Mouse (Mus musculus) heart, postnatal 14 days (tissue): ENCODE data around the gene Hist1h4f. TPM values are rescaled to one million over a fixed set of nuclear protein-coding genes. Genes with fewer than 3 reads are reported as not detected.

Source experiments
- microRNA-seq, 2 experiments: library from miRNA; unstranded; fragments of <30 nt; microRNA quantifications; one replicate each; pipeline ENCODE4 v1.2.0; 2021 to 2022
- total RNA-seq, 2 experiments: library from RNA; stranded (reverse); gene quantifications; 2 replicates each; pipeline ENCODE4 v1.2.3; 2021

Hist1h4f gene
- total RNA-seq, 2 experiments from 2014 or later, result 106 to 209 TPM

Small RNA genes lying within 50 kb of the gene (microRNA-seq; reads per million reads assigned to microRNA genes)
- gene Gm44297, result 0 reads per million in 2 experiments
- 0 reads per million in 2 experiments for gene Gm44359
- 0 reads per million in 2 experiments for gene Gm44394
- gene n-TStga1, result 0 to 0.48 reads per million in 2 experiments

Other genes starting within 250 kb of the Hist1h4f start
- 10 to 100 TPM; 18.8 to 21.7 TPM for gene Zfp322a, start 182.4 kb downstream of the Hist1h4f start, total RNA-seq
- gene Abt1, start 127.8 kb downstream of the Hist1h4f start, total RNA-seq, result 1 to 10 TPM; 4.5 to 5.0 TPM
- gene Btn1a1, start 85.7 kb downstream of the Hist1h4f start, total RNA-seq, result not detected
- not detected for gene Btn2a2, start 62.8 kb downstream of the Hist1h4f start, total RNA-seq
- 100 to 1,000 TPM; 465 to 538 TPM for gene Hist1h4h, start 20.6 kb downstream of the Hist1h4f start, total RNA-seq
- gene Hist1h2af, start 17.7 kb downstream of the Hist1h4f start, total RNA-seq, result 100 to 1,000 TPM in 1 of 2 experiments, 10 to 100 TPM in 1; 49.0 to 131 TPM
- 10 to 100 TPM; 13.1 to 34.3 TPM for gene Hist1h3g, start 16.2 kb downstream of the Hist1h4f start, total RNA-seq
- 1 to 10 TPM; 3.7 to 7.4 TPM for gene Hist1h2bh, start 8.3 kb downstream of the Hist1h4f start, total RNA-seq
- gene Hist1h3f, start 7.6 kb downstream of the Hist1h4f start, total RNA-seq, result 10 to 100 TPM; 21.6 to 40.3 TPM
- 10 to 100 TPM in 1 of 2 experiments, 1 to 10 TPM in 1; 5.2 to 11.7 TPM for gene Hist1h1d, start 1.6 kb upstream of the Hist1h4f start, total RNA-seq
- 10 to 100 TPM; 49.0 to 79.9 TPM for gene Hist1h3e, start 10.7 kb upstream of the Hist1h4f start, total RNA-seq
- 10 to 100 TPM in 1 of 2 experiments, 1 to 10 TPM in 1; 8.6 to 27.9 TPM for gene Hist1h2ae, start 19.6 kb upstream of the Hist1h4f start, total RNA-seq
- 100 to 1,000 TPM; 100 to 175 TPM for gene Hist1h2bg, start 19.7 kb upstream of the Hist1h4f start, total RNA-seq
- 10 to 100 TPM; 45.4 to 89.0 TPM for gene Hist1h2bf, start 22.5 kb upstream of the Hist1h4f start, total RNA-seq
- gene Hist1h2ad, start 22.7 kb upstream of the Hist1h4f start, total RNA-seq, result 10 to 100 TPM; 15.1 to 24.5 TPM
- gene Hist1h3d, start 24.1 kb upstream of the Hist1h4f start, total RNA-seq, result 10 to 100 TPM in 1 of 2 experiments, 1 to 10 TPM in 1; 7.8 to 17.6 TPM
- 100 to 1,000 TPM in 1 of 2 experiments, 10 to 100 TPM in 1; 92.0 to 119 TPM for gene Hist1h4d, start 29.9 kb upstream of the Hist1h4f start, total RNA-seq
- 10 to 100 TPM; 10.5 to 16.6 TPM for gene Hist1h2be, start 69.5 kb upstream of the Hist1h4f start, total RNA-seq
- gene Hist1h1e, start 70.9 kb upstream of the Hist1h4f start, total RNA-seq, result 10 to 100 TPM; 56.8 to 68.5 TPM
- gene Hist1h2ac, start 132.3 kb upstream of the Hist1h4f start, total RNA-seq, result 1 to 10 TPM; 2.0 to 3.7 TPM
- gene Hist1h2bc, start 132.6 kb upstream of the Hist1h4f start, total RNA-seq, result 10 to 100 TPM; 48.8 to 56.9 TPM
- gene Hist1h1t, start 144.2 kb upstream of the Hist1h4f start, total RNA-seq, result under 1 TPM; 0.31 to 0.32 TPM
- 10 to 100 TPM; 62.9 to 77.3 TPM for gene Hist1h4c, start 146.8 kb upstream of the Hist1h4f start, total RNA-seq
- 10 to 100 TPM; 39.5 to 41.3 TPM for gene Hfe, start 159.2 kb upstream of the Hist1h4f start, total RNA-seq
- gene Hist1h1c, start 187.2 kb upstream of the Hist1h4f start, total RNA-seq, result 100 to 1,000 TPM; 200 to 202 TPM
- gene Hist1h3c, start 194.0 kb upstream of the Hist1h4f start, total RNA-seq, result 10 to 100 TPM; 21.1 to 58.2 TPM
- 10 to 100 TPM; 26.5 to 61.9 TPM for gene Hist1h2bb, start 195.1 kb upstream of the Hist1h4f start, total RNA-seq
- gene Hist1h2ab, start 199.5 kb upstream of the Hist1h4f start, total RNA-seq, result 100 to 1,000 TPM in 1 of 2 experiments, 10 to 100 TPM in 1; 54.2 to 146 TPM
- gene Hist1h3b, start 200.6 kb upstream of the Hist1h4f start, total RNA-seq, result 100 to 1,000 TPM in 1 of 2 experiments, 10 to 100 TPM in 1; 70.3 to 154 TPM
- 10 to 100 TPM; 44.8 to 83.6 TPM for gene Hist1h4b, start 205.4 kb upstream of the Hist1h4f start, total RNA-seq
- 10 to 100 TPM; 33.4 to 91.7 TPM for gene Hist1h4a, start 209.6 kb upstream of the Hist1h4f start, total RNA-seq
- gene Hist1h3a, start 210.7 kb upstream of the Hist1h4f start, total RNA-seq, result 100 to 1,000 TPM in 1 of 2 experiments, 10 to 100 TPM in 1; 55.1 to 114 TPM
- 10 to 100 TPM; 28.9 to 69.7 TPM for gene Hist1h1a, start 212.0 kb upstream of the Hist1h4f start, total RNA-seq
- not detected for gene Trim38, start 218.3 kb upstream of the Hist1h4f start, total RNA-seq